Comparison of ENCODE assay signal across 8 mouse cellular contexts in genomic region chrX:75673586-75673919, GRCm38 (mm10).
DNase-seq lines count a peak whose midpoint lies in the region; ATAC-seq and TF ChIP-seq lines count a peak whose summit lies in the region.

No protein-coding gene starts in this region.

- H3K27me3 ChIP-seq in hindbrain, embryonic 12.5 days = no peaks in the 10 kb centered on the region
- H3K27me3 ChIP-seq in midbrain, embryonic 14.5 days (ENCODE audit: control insufficient read depth, insufficient read depth, low read length) = no peaks in the 10 kb centered on the region

- 53% methylated on average over 13 of the region's 13 CpGs for WGBS in hindbrain, embryonic 12.5 days
- WGBS in midbrain, embryonic 14.5 days = 51% methylated on average over 13 of the region's 13 CpGs

- no peak for TF ChIP-seq CTCF in layer of hippocampus, adult 2 months (conservative IDR thresholded peaks at IDR 0.05)

- DNase-seq in layer of hippocampus, adult 2 months (ENCODE audit: low spot score in 2 of 2) = no peak
- no peak for DNase-seq in layer of hippocampus, adult 8-10 months (ENCODE audit: low spot score in 2 of 2)
- DNase-seq in midbrain, embryonic 14.5 days = no peak
- DNase-seq in thymus, postnatal 14 days = no peak
- no peak for DNase-seq in thymus, postnatal 4 days
- no peak for DNase-seq in urinary bladder, postnatal 10 days (ENCODE audit: low spot score)

- H3K4me2 ChIP-seq in hindbrain, embryonic 12.5 days (replicated peaks) = peak overlapping the region; percentile 28
- peak overlapping the region; percentile 28 for H3K4me2 ChIP-seq in midbrain, embryonic 14.5 days (ENCODE audit: low read length)

- H3K4me1 ChIP-seq in brown adipose tissue, adult 24 weeks (ENCODE audit: control insufficient read depth, insufficient read depth, insufficient read length, low read length) = no peaks in the 10 kb centered on the region
- no peaks in the 10 kb centered on the region for H3K4me1 ChIP-seq in hindbrain, embryonic 12.5 days
- no peaks in the 10 kb centered on the region for H3K4me1 ChIP-seq in midbrain, embryonic 14.5 days (ENCODE audit: control insufficient read depth, insufficient read depth, low read length)

- peak overlapping the region; percentile 50 for H3K4me3 ChIP-seq in layer of hippocampus, adult 2 months
- H3K4me3 ChIP-seq in brown adipose tissue, adult 24 weeks (ENCODE audit: insufficient read depth, low read depth, low read length) = peak overlapping the region; percentile 16
- peak overlapping the region; percentile 20 for H3K4me3 ChIP-seq in hindbrain, embryonic 12.5 days
- H3K4me3 ChIP-seq in midbrain, embryonic 14.5 days (replicated peaks; ENCODE audit: low read depth, low read length) = peak overlapping the region; percentile 17; the same call in 1 of the 2 replicates

- 0 out of 2 replicates have a peak, but pooled peaks cover 5% of the 10 kb centered on the region for H3K9me3 ChIP-seq in hindbrain, embryonic 12.5 days (replicated peaks)
- 0 out of 2 replicates have a peak, but pooled peaks cover 2% of the 10 kb centered on the region for H3K9me3 ChIP-seq in midbrain, embryonic 14.5 days (ENCODE audit: control insufficient read depth, low read length)

- no peak; the same call in 1 of the 2 replicates for ATAC-seq in hindbrain, embryonic 12.5 days (ENCODE audit: low FRiP score)
- ATAC-seq in midbrain, embryonic 14.5 days (ENCODE audit: low FRiP score, low TSS enrichment) = no peak

- peak overlapping the region; percentile 85 for H3K27ac ChIP-seq in layer of hippocampus, adult 2 months
- H3K27ac ChIP-seq in brown adipose tissue, adult 24 weeks (replicated peaks; ENCODE audit: low read depth, low read length) = no peak overlapping the region
- no peak overlapping the region for H3K27ac ChIP-seq in hindbrain, embryonic 12.5 days
- H3K27ac ChIP-seq in midbrain, embryonic 14.5 days (replicated peaks; ENCODE audit: low read depth, low read length) = 0 out of 2 replicates have a peak overlapping the region, but pooled peaks have one; percentile 41

- no peak overlapping the region for H3K9ac ChIP-seq in hindbrain, embryonic 12.5 days
- peak overlapping the region; percentile 37 for H3K9ac ChIP-seq in midbrain, embryonic 14.5 days (replicated peaks; ENCODE audit: low read length)

- H3K36me3 ChIP-seq in hindbrain, embryonic 12.5 days = no peaks in the 10 kb centered on the region
- H3K36me3 ChIP-seq in midbrain, embryonic 14.5 days (ENCODE audit: control insufficient read depth, insufficient read depth, low read length) = no peaks in the 10 kb centered on the region

Comparison
In these comparisons a context has a peak if more than half of its experiments do, and no peak if none do; other contexts are left out.
1. H3K27ac ChIP-seq: peak in layer of hippocampus, adult 2 months (single experiment) and midbrain, embryonic 14.5 days (single experiment); none in brown adipose tissue, adult 24 weeks (single experiment) and hindbrain, embryonic 12.5 days (single experiment).
2. Peak in every context shown above with its lines, with median percentiles within 50 percentile points of each other: H3K4me3 ChIP-seq.